1 mouse cellular context compared by ENCODE assay signal in the genomic region with DNA sequence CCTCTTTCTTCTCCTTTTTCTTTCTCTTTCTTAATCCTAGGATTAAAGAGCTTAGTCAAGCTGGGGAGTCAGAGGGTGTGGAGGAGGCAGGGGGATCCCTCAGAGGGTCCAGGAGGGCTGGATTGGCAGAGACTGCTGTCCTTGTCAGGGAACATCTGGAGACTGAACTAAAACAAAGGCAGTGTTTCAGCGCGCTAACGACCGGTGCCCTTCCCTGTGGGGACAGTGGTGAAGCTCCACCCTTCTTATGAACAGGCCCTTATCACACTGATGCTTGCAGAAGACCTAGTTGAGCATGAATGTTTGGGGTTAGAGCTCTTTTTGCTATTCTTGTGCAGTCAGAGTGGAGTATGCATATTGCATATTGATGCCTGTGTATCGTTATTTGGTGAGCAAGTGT.
TF ChIP-seq lines count a peak whose summit lies in the region.

No protein-coding gene starts in this region.

TF ChIP-seq in ES-E14, 5 proteins besides CTCF, POLR2A, EP300 and RAD21 (continued from another document):
- no peak for TF ChIP-seq ZNF384 (IDR thresholded peaks at IDR 0.05; ENCODE audit: low read depth, low read length)
TF ChIP-seq in ES-E14: peak in this region for 0.
